Mouse (Mus musculus): ENCODE results near the gene Prune1. TPM values are rescaled to one million over a fixed set of nuclear protein-coding genes. Genes with fewer than 3 reads are reported as not detected.

Gene Prune1
- polyA plus RNA-seq, 1 experiment from 2014 or later: 25.2 TPM

GRCm38 (mm10) chr3:95276428-95276934, 5.4 kb downstream of the Prune1 start:
- H3K9ac ChIP-seq (replicated peaks): no peak overlapping the region
- no peak for ATAC-seq (ENCODE audit: insufficient number of reproducible peaks, insufficient read depth, low FRiP score, low TSS enrichment, low read depth)
- H3K27ac ChIP-seq: no peak overlapping the region
- H3K4me1 ChIP-seq (replicated peaks): peaks cover 3% of the 10 kb centered on the region
- WGBS: 65% methylated on average over 5 of the region's 5 CpGs
- no peak overlapping the region for H3K4me3 ChIP-seq (replicated peaks)
- H3K4me2 ChIP-seq: no peak overlapping the region
- H3K9me3 ChIP-seq: no peaks in the 10 kb centered on the region
- peaks cover 19% of the 10 kb centered on the region; the same call in 1 of the 2 replicates for H3K36me3 ChIP-seq
- no peaks in the 10 kb centered on the region for H3K27me3 ChIP-seq

- H3K4me3 ChIP-seq (replicated peaks): no peak overlapping the region
- WGBS: 77% methylated on average over 6 of the region's 6 CpGs
- no peaks in the 10 kb centered on the region for H3K9me3 ChIP-seq
- no peak overlapping the region for H3K9ac ChIP-seq (replicated peaks)
- no peak overlapping the region for H3K27ac ChIP-seq
- H3K36me3 ChIP-seq: peaks cover 19% of the 10 kb centered on the region; the same call in 1 of the 2 replicates
- no peak overlapping the region for H3K4me2 ChIP-seq
- H3K27me3 ChIP-seq: no peaks in the 10 kb centered on the region
- no peak for ATAC-seq (ENCODE audit: insufficient number of reproducible peaks, insufficient read depth, low FRiP score, low TSS enrichment, low read depth)
- no peaks in the 10 kb centered on the region for H3K4me1 ChIP-seq (replicated peaks)
Measured at GRCm38 (mm10) chr3:95275161-95275560, 6.7 kb downstream of the Prune1 start.

- no peaks in the 10 kb centered on the region for H3K4me1 ChIP-seq (replicated peaks)
- H3K4me2 ChIP-seq: no peak overlapping the region
- no peaks in the 10 kb centered on the region for H3K27me3 ChIP-seq
- 96% methylated on average over 4 of the region's 4 CpGs for WGBS
- H3K4me3 ChIP-seq (replicated peaks): no peak overlapping the region
- no peak overlapping the region for H3K9ac ChIP-seq (replicated peaks)
- no peaks in the 10 kb centered on the region for H3K9me3 ChIP-seq
- H3K36me3 ChIP-seq: peaks cover 23% of the 10 kb centered on the region; the same call in 1 of the 2 replicates
- ATAC-seq (ENCODE audit: insufficient number of reproducible peaks, insufficient read depth, low FRiP score, low TSS enrichment, low read depth): no peak
- H3K27ac ChIP-seq: no peak overlapping the region
Measured at GRCm38 (mm10) chr3:95274453-95274852, 7.4 kb downstream of the Prune1 start.

GRCm38 (mm10) chr3:95273471-95273870, 8.4 kb downstream of the Prune1 start:
- H3K9me3 ChIP-seq: no peaks in the 10 kb centered on the region
- no peak for ATAC-seq (ENCODE audit: insufficient number of reproducible peaks, insufficient read depth, low FRiP score, low TSS enrichment, low read depth)

GRCm38 (mm10) chr3:95270766-95271364, 11.0 kb downstream of the Prune1 start:
- no peak overlapping the region for H3K4me2 ChIP-seq
- H3K27ac ChIP-seq: no peak overlapping the region
- no peaks in the 10 kb centered on the region for H3K27me3 ChIP-seq
- no peaks in the 10 kb centered on the region for H3K4me1 ChIP-seq (replicated peaks)
- H3K9ac ChIP-seq (replicated peaks): no peak overlapping the region
- no peak for ATAC-seq (ENCODE audit: insufficient number of reproducible peaks, insufficient read depth, low FRiP score, low TSS enrichment, low read depth)
- H3K36me3 ChIP-seq: peaks cover 54% of the 10 kb centered on the region
- H3K4me3 ChIP-seq (replicated peaks): no peak overlapping the region
- 88% methylated on average over 12 of the region's 12 CpGs for WGBS
- H3K9me3 ChIP-seq: no peaks in the 10 kb centered on the region

More at GRCm38 (mm10) chr3:95273471-95273870, 8.4 kb downstream of the Prune1 start:
- Histone ChIP-seq H3K27me3 (no peaks in the 10 kb centered on the region), H3K4me1 (replicated peaks) (no peaks in the 10 kb centered on the region), H3K4me2 (no peak overlapping the region), H3K27ac (no peak overlapping the region), H3K36me3 (peaks cover 33% of the 10 kb centered on the region; the same call in 1 of the 2 replicates), H3K4me3 (replicated peaks) (no peak overlapping the region), H3K9ac (replicated peaks) (no peak overlapping the region)
- 95% methylated on average over 5 of the region's 5 CpGs for WGBS

- H3K27me3 ChIP-seq: no peaks in the 10 kb centered on the region
Measured at GRCm38 (mm10) chr3:95269789-95270188, 12.1 kb downstream of the Prune1 start.

GRCm38 (mm10) chr3:95267855-95268254, 14.0 kb downstream of the Prune1 start:
- Histone ChIP-seq H3K36me3 (peaks cover 68% of the 10 kb centered on the region), H3K4me3 (replicated peaks) (no peak overlapping the region), H3K9ac (replicated peaks) (no peak overlapping the region), H3K27me3 (no peaks in the 10 kb centered on the region), H3K9me3 (no peaks in the 10 kb centered on the region), H3K4me1 (replicated peaks) (no peaks in the 10 kb centered on the region), H3K4me2 (no peak overlapping the region), H3K27ac (no peak overlapping the region)
- ATAC-seq (ENCODE audit: insufficient number of reproducible peaks, insufficient read depth, low FRiP score, low TSS enrichment, low read depth): no peak

More at GRCm38 (mm10) chr3:95269789-95270188, 12.1 kb downstream of the Prune1 start:
- Histone ChIP-seq H3K4me3 (replicated peaks) (no peak overlapping the region), H3K9ac (replicated peaks) (no peak overlapping the region), H3K4me2 (no peak overlapping the region), H3K9me3 (no peaks in the 10 kb centered on the region), H3K36me3 (peaks cover 62% of the 10 kb centered on the region), H3K27ac (no peak overlapping the region), H3K4me1 (replicated peaks) (no peaks in the 10 kb centered on the region)
- WGBS: 88% methylated on average over 5 of the region's 5 CpGs
- ATAC-seq (ENCODE audit: insufficient number of reproducible peaks, insufficient read depth, low FRiP score, low TSS enrichment, low read depth): no peak

- no peak for ATAC-seq (ENCODE audit: insufficient number of reproducible peaks, insufficient read depth, low FRiP score, low TSS enrichment, low read depth)
- H3K4me1 ChIP-seq (replicated peaks): no peaks in the 10 kb centered on the region
- H3K36me3 ChIP-seq: peaks cover 81% of the 10 kb centered on the region
- H3K4me2 ChIP-seq: no peak overlapping the region
- H3K9me3 ChIP-seq: no peaks in the 10 kb centered on the region
- no peak overlapping the region for H3K4me3 ChIP-seq (replicated peaks)
- no peak overlapping the region for H3K9ac ChIP-seq (replicated peaks)
- H3K27ac ChIP-seq: no peak overlapping the region
- 94% methylated on average over 3 of the region's 3 CpGs for WGBS
- no peaks in the 10 kb centered on the region for H3K27me3 ChIP-seq
Measured at GRCm38 (mm10) chr3:95266052-95266451, 15.8 kb downstream of the Prune1 start.

- Histone ChIP-seq H3K27me3 (no peaks in the 10 kb centered on the region), H3K36me3 (peaks cover 89% of the 10 kb centered on the region), H3K9ac (replicated peaks) (no peak overlapping the region), H3K4me2 (no peak overlapping the region), H3K27ac (no peak overlapping the region), H3K9me3 (no peaks in the 10 kb centered on the region), H3K4me1 (replicated peaks) (no peaks in the 10 kb centered on the region), H3K4me3 (replicated peaks) (no peak overlapping the region)
- ATAC-seq (ENCODE audit: insufficient number of reproducible peaks, insufficient read depth, low FRiP score, low TSS enrichment, low read depth): no peak
- 87% methylated on average over 1 of the region's 1 CpGs for WGBS
Measured at GRCm38 (mm10) chr3:95264724-95265123, 17.2 kb downstream of the Prune1 start.

GRCm38 (mm10) chr3:95263089-95263739, 18.7 kb downstream of the Prune1 start:
- Histone ChIP-seq H3K27ac (no peak overlapping the region), H3K9ac (replicated peaks) (no peak overlapping the region; the same call in 1 of the 2 replicates), H3K36me3 (peaks cover 89% of the 10 kb centered on the region), H3K27me3 (no peaks in the 10 kb centered on the region), H3K4me1 (replicated peaks) (no peaks in the 10 kb centered on the region), H3K4me3 (replicated peaks) (no peak overlapping the region), H3K9me3 (no peaks in the 10 kb centered on the region), H3K4me2 (no peak overlapping the region)
- WGBS: 44% methylated on average over 11 of the region's 11 CpGs
- no peak for ATAC-seq (ENCODE audit: insufficient number of reproducible peaks, insufficient read depth, low FRiP score, low TSS enrichment, low read depth)

- 92% methylated on average over 4 of the region's 4 CpGs for WGBS
- ATAC-seq (ENCODE audit: insufficient number of reproducible peaks, insufficient read depth, low FRiP score, low TSS enrichment, low read depth): no peak
- Histone ChIP-seq H3K9me3 (no peaks in the 10 kb centered on the region), H3K4me1 (replicated peaks) (no peaks in the 10 kb centered on the region), H3K27ac (no peak overlapping the region), H3K4me3 (replicated peaks) (no peak overlapping the region), H3K27me3 (no peaks in the 10 kb centered on the region), H3K4me2 (no peak overlapping the region), H3K9ac (replicated peaks) (no peak overlapping the region), H3K36me3 (peaks cover 89% of the 10 kb centered on the region)
Measured at GRCm38 (mm10) chr3:95261975-95262374, 19.9 kb downstream of the Prune1 start.
